Mouse (Mus musculus): ENCODE data around the gene Lamtor4. TPM values are rescaled to one million over a fixed set of nuclear protein-coding genes. Genes with fewer than 3 reads are reported as not detected.
A peak's percentile ranks its signal among the peaks of the same experiment; 100 is the strongest.
"Not testable (repeated sequence)": the region's sequence is repeated elsewhere in the genome, so short reads cannot be mapped to it uniquely, and the experiment has no call there.

Gene Lamtor4
- 125 TPM for polyA plus RNA-seq (2021)

DNA sequence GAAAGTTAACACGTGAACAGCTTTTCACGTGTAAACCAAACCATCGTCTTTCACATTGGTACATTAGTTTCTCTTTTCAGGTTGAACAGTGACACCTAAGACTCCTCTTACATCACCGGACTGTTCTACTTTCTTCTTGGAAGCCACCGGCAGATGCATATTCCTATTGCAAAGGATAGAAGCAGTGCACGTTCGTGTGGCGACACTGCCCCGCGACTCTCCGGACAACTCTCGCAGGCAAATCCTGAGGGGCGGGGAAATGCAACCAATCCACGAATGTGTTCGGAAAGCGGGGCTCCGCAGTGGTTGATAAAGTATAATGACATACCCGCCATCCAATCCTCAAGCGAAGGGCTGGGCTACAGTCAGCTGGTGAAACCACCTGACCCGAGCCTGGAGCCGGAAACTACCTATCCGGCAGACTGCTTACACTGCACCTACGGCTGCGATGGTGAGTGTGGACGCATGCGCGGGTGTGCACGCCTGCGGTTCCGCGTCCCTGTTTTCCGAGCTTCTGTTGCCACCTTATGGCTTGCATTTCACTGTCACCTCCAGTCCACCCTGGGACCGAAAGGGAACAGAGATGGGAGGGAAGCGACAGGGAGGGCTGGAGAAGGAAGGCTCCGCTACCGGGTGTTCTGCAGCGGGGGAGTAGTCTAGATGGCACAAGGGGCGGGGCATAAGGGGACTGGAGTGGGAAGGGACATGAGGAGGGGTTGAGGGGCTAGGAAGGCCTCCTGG is at the start of gene Lamtor4:
Gene Lamtor4, plus strand, starts transcription at position 130 of the 741 bp plus-strand sequence.
- ATAC-seq = peak; percentile 98
- ChIA-PET POLR2A (interaction anchor here (1.0 to 1.2 kb wide), 2 partner anchors 8 to 30 kb away, joined by 3 to 4 read pairs; partner anchors contain the start of genes BC037034 and Nxpe5), CTCF (interaction anchor here (0.7 to 1.8 kb wide), 4 partner anchors 13 to 34 kb away, joined by 3 to 7 read pairs (median 4); partner anchors contain the start of genes Gal3st4, Gm43720, Gpc2 and Stag3)
- TF ChIP-seq CTCF (IDR thresholded peaks at IDR 0.05) = no peak
- peak; percentile 98 for DNase-seq (ENCODE audit: low read depth, low spot score)
- H3K27me3 ChIP-seq = no peaks in the 10 kb centered on the region
- in situ Hi-C loops (cut with MboI; ENCODE audit: low pct_unique_long_range_greater_than_20kb) = no loop called here

DNA sequence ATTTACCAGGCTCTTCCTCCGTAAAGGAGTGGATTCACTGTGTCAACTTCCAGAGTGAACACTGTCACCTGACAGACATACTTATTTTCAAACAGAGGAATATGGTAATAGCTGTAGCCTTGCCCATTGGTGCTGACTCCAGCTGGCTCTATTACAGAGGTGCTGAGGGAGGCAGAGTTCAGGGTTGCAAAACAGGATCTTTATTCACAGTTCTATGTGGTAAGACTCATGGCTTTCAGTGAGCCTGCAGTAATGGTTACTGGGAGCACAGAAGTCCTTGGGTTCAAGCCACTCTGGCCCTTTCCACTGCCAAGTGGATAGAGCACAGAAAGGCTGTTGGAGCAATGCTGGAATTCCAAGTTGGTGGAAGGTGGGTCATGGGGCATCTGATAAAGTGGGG is 48.0 kb upstream of the Lamtor4 start:
- ChIA-PET POLR2A (no interaction called here), CTCF (interaction anchor here (0.9 to 2.3 kb wide), 4 partner anchors 9 to 45 kb away, joined by 3 to 14 read pairs (median 8); partner anchors contain the start of gene Mblac1)
- no peaks in the 10 kb centered on the region for H3K27me3 ChIP-seq
- peak; percentile 46 for ATAC-seq
- in situ Hi-C loops (cut with MboI; ENCODE audit: low pct_unique_long_range_greater_than_20kb) = loop anchor here (5.0 to 10.0 kb wide), 2 partner anchors 45 to 348 kb away; no protein-coding TSS in a partner anchor
- no peak for DNase-seq (ENCODE audit: low read depth, low spot score)
- TF ChIP-seq CTCF (IDR thresholded peaks at IDR 0.05) = no peak

DNA sequence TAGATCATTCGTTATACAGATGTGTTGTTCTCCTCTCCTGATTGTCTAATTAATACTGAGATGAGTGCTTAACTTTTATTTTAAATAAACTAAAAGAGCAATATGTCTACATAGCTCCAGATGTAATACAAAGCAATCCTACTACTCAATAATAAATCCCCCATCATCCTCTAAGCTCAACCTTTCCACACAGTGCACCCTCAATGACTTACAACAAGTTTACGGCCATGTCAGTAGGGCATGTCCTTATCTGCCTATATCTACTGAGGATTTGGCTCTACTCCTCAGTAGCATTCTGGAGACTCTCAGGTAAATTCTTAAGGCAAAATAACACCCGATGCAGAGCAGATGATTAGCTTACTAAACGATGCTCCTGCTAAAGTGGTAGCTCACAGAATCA is 47.4 kb upstream of the Lamtor4 start:
- H3K27me3 ChIP-seq = no peaks in the 10 kb centered on the region
- DNase-seq (ENCODE audit: low read depth, low spot score) (no peak), ATAC-seq (no peak)
- no peak for TF ChIP-seq CTCF (IDR thresholded peaks at IDR 0.05)
- POLR2A ChIA-PET = interaction anchor here (0.6 kb wide), 1 partner anchor 228 kb away, joined by 3 read pairs; no protein-coding TSS in a partner anchor
- in situ Hi-C loops (cut with MboI; ENCODE audit: low pct_unique_long_range_greater_than_20kb) = loop anchor here (5.0 to 10.0 kb wide), 2 partner anchors 44 to 347 kb away; no protein-coding TSS in a partner anchor
- CTCF ChIA-PET = interaction anchor here (0.6 to 2.3 kb wide), 6 partner anchors 10 to 405 kb away, joined by 3 to 14 read pairs (median 4); partner anchors contain the start of gene Mblac1

DNA sequence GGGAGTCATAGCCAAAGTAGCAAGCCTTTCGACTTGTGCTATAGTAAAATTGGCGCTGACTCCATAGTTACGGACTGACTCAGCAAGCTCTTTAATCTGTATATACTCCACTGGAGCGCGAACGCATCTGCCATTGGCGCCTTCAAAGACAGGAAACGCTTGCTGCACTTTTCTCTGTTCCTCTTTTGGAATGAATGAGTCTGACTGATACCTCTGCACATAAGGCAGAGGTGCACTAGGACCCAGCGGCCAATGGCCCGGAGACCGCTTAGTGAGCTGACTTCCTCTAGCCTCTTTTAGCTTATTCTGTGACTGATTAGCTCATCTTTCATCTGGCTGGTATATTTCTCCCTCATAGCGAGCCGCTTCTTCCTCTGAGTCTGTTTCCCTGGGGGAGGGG is 38.6 kb upstream of the Lamtor4 start:
- POLR2A ChIA-PET; ATAC-seq; H3K27me3 ChIP-seq; in situ Hi-C loops (cut with MboI; ENCODE audit: low pct_unique_long_range_greater_than_20kb); DNase-seq (ENCODE audit: low read depth, low spot score): not testable (repeated sequence)
- CTCF ChIA-PET = interaction anchor here (0.8 kb wide), 1 partner anchor 11 kb away, joined by 3 read pairs; no protein-coding TSS in a partner anchor

DNA sequence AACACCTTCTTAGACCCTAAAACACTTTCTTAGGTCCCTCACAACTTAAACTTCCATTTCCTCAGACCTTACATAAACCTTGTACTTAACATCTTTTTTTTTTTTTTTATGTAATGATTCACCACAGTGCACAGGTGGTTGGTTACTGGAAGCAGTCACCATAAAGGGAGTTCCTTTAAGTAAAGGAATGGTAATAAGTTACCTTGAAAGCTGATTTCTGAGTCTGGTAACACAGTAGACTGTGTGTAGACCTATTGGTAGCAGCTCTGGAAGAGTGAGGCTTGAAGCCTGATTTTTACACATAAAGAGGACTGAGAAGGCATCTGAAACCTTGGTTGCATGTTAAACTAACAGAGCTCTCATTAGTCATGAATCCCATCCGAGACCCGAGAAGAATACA is 35.4 kb upstream of the Lamtor4 start:
- DNase-seq (ENCODE audit: low read depth, low spot score) (no peak), ATAC-seq (no peak)
- in situ Hi-C loops (cut with MboI; ENCODE audit: low pct_unique_long_range_greater_than_20kb) = loop anchor here (10.0 kb wide), 1 partner anchor 305 kb away; no protein-coding TSS in a partner anchor
- ChIA-PET CTCF (interaction anchor here (0.9 to 3.2 kb wide), 7 partner anchors 10 to 34 kb away, joined by 3 to 28 read pairs (median 6); no protein-coding TSS in a partner anchor), POLR2A (interaction anchor here (0.7 kb wide), 1 partner anchor 315 kb away, joined by 6 read pairs; no protein-coding TSS in a partner anchor)
- peaks cover 2% of the 10 kb centered on the region for H3K27me3 ChIP-seq
- no peak for TF ChIP-seq CTCF (IDR thresholded peaks at IDR 0.05)

DNA sequence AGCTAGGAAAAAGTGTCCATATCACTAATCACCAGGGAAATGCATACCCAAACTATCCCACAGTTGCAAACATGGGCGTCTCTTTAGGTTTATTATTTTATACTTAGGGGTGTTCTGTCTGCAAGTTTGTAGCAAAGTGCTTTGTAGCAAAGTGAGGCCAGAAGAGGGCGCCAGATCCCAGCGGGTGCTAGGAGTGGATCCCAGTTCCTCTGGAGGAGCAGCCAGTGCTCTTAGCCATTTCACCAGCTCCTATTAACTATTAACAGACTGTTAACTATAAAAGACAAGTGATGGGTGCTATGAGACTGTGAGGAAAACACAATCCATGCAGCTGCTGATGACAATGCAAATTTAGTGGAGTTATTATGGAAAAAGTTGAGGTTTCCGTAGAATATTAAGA is 33.2 kb upstream of the Lamtor4 start:
- CTCF ChIA-PET = interaction anchor here (0.6 to 3.2 kb wide), 19 partner anchors 9 to 437 kb away, joined by 3 to 28 read pairs (median 6); partner anchors contain the start of gene Lamtor4
- peaks cover 2% of the 10 kb centered on the region for H3K27me3 ChIP-seq
- in situ Hi-C loops (cut with MboI; ENCODE audit: low pct_unique_long_range_greater_than_20kb) = loop anchor here (10.0 kb wide), 1 partner anchor 303 kb away; no protein-coding TSS in a partner anchor
- TF ChIP-seq CTCF (IDR thresholded peaks at IDR 0.05) = peak; percentile 99
- ATAC-seq = peak; percentile 90
- no peak for DNase-seq (ENCODE audit: low read depth, low spot score)
- POLR2A ChIA-PET = interaction anchor here (0.6 to 0.9 kb wide), 3 partner anchors 8 to 483 kb away, joined by 3 to 4 read pairs (median 3); no protein-coding TSS in a partner anchor

DNA sequence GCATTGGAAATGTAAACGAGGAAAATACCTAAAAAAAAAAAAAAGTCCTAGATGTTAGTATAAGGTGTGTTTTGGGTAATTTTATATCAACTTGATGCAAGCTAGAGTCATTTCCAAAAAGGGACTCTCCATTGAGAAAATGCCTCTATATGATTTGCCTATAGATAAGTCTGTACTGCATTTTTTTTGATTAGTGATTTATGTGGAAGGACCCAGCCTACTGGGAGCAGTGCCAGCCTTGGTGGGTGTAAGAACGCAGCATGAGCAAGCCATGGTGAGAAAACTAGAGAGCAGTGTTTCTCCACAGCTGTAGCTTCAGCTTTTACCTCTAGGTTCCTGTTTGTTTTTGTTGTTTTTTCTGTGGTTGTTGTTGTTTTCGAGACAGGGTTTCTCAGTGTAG is 32.0 kb upstream of the Lamtor4 start:
- ATAC-seq = no peak
- in situ Hi-C loops (cut with MboI; ENCODE audit: low pct_unique_long_range_greater_than_20kb) = loop anchor here (10.0 kb wide), 1 partner anchor 302 kb away; no protein-coding TSS in a partner anchor
- TF ChIP-seq CTCF (IDR thresholded peaks at IDR 0.05) = no peak
- DNase-seq (ENCODE audit: low read depth, low spot score) = no peak
- peaks cover 2% of the 10 kb centered on the region for H3K27me3 ChIP-seq
- ChIA-PET POLR2A (no interaction called here), CTCF (interaction anchor here (1.4 to 2.7 kb wide), 6 partner anchors 15 to 433 kb away, joined by 4 to 20 read pairs (median 8); no protein-coding TSS in a partner anchor)

DNA sequence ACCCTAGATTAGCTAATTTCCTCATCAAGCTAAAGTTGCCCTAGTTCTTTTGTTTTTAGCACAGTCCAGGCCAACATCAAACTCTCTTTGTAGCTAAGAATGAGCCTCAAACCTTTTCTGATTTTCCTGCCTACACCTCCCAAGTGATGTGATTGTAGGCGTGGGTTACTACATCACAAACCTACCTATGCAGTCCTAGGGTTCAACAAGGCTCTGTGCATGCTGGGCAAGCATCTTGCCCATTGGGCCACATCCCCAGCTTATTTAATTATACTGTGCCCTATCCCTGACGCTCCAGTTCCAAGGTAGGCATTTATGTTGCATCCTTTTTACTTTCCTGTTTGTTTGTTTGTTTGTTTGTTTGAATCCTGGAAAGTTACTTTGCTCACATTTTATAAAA is 29.6 kb upstream of the Lamtor4 start, which contains the start of gene Nxpe5:
Gene Nxpe5, plus strand, starts transcription at position 199 of the 400 bp plus-strand sequence.
- H3K27me3 ChIP-seq = no peaks in the 10 kb centered on the region
- no peak for TF ChIP-seq CTCF (IDR thresholded peaks at IDR 0.05)
- in situ Hi-C loops (cut with MboI; ENCODE audit: low pct_unique_long_range_greater_than_20kb) = loop anchor here (10.0 kb wide), 1 partner anchor 299 kb away; no protein-coding TSS in a partner anchor
- ATAC-seq (no peak), DNase-seq (ENCODE audit: low read depth, low spot score) (no peak)
- POLR2A ChIA-PET = interaction anchor here (1.1 kb wide), 1 partner anchor 29 kb away, joined by 3 read pairs; the partner anchor contains the start of gene Lamtor4
- CTCF ChIA-PET = interaction anchor here (0.8 to 1.6 kb wide), 3 partner anchors 9 to 26 kb away, joined by 3 to 7 read pairs (median 3); no protein-coding TSS in a partner anchor

DNA sequence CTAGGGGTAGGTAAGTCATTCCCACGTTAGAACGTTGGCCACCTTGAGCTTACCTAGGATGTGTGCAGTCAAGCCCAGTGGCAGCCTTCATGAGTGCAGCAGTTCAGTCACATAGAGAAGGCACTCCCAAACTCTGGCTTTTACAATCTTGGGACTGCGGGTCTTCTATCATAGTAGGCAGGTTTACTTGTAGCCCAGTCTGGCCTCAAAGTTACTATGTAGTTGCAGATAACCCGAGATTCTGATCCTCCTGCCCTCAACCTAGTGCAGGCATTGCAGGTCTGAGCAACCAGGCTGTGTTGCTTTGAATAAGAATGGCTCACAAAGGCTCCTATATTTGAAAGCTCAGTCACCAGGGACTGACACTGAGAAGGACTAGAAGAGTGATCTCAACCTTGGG is 28.8 kb upstream of the Lamtor4 start:
- in situ Hi-C loops (cut with MboI; ENCODE audit: low pct_unique_long_range_greater_than_20kb) = loop anchor here (10.0 kb wide), 1 partner anchor 298 kb away; no protein-coding TSS in a partner anchor
- no peak for DNase-seq (ENCODE audit: low read depth, low spot score)
- TF ChIP-seq CTCF (IDR thresholded peaks at IDR 0.05) = no peak
- ChIA-PET CTCF (interaction anchor here (0.7 to 1.6 kb wide), 4 partner anchors 8 to 27 kb away, joined by 3 to 7 read pairs (median 4); no protein-coding TSS in a partner anchor), POLR2A (interaction anchor here (1.1 kb wide), 1 partner anchor 28 kb away, joined by 3 read pairs; the partner anchor contains the start of gene Lamtor4)
- ATAC-seq = no peak
- H3K27me3 ChIP-seq = no peaks in the 10 kb centered on the region

DNA sequence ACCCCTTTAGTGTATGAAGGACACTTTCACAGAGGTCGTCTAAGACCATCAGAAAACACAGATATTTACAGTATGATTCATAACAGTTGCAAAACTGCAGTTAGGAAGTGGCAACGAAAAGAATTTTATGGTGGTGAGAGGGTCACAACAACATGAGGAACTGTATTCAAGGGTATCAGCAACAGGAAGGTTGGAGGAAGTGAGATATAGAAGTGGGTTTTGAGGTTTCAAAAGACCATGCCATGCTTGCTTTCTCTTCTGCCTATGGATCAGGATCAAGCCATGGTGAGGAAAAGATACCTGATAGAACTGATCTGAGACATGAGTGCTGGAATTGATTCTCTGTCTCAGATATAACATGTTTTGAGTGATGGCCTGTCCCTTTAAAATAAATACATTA is 27.9 kb upstream of the Lamtor4 start:
- no peak for DNase-seq (ENCODE audit: low read depth, low spot score)
- in situ Hi-C loops (cut with MboI; ENCODE audit: low pct_unique_long_range_greater_than_20kb) = loop anchor here (10.0 kb wide), 1 partner anchor 297 kb away; no protein-coding TSS in a partner anchor
- H3K27me3 ChIP-seq = no peaks in the 10 kb centered on the region
- CTCF ChIA-PET = interaction anchor here (1.0 to 1.2 kb wide), 2 partner anchors 11 kb away, joined by 3 to 5 read pairs; no protein-coding TSS in a partner anchor
- POLR2A ChIA-PET = no interaction called here
- no peak for TF ChIP-seq CTCF (IDR thresholded peaks at IDR 0.05)
- no peak for ATAC-seq
